Mouse (Mus musculus): ENCODE data around the gene Clpx. TPM values are rescaled to one million over a fixed set of nuclear protein-coding genes. Genes with fewer than 3 reads are reported as not detected.

The Clpx gene
- total RNA-seq, 4 experiments from 2014 or later: 31.8 to 35.7 (median 32.3) TPM

DNA sequence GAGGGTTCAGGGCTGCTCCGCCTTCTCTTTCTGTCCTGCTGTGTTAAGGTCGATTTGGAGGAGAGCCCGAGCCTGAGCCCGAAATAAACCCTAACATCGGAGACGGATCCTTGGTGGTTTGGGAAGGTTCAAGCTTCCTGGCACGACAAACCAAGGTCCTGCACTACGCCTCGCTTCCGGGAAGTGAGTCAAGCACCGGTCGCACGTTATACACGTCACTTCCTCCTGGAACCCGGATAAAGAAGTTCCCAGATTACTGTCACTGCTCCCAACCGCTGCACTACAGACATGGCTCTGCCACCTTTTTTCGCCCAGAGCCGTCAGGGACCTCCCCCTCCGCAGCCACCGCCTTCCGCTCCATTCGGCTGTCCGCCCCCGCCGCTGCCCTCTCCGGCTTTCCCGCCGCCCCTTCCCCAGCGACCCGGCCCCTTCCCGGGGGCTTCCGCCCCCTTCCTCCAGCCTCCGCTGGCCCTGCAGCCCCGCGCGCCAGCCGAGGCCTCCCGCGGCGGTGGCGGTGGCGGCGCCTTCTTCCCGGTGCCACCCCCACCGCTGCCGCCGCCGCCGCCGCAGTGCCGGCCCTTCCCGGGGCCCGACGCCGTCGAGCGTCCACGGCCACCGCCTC is 51.9 kb downstream of the Clpx start, which contains the start of gene Pdcd7:
TSS of gene Pdcd7 (plus strand) at position 251 of the 622 bp plus-strand sequence.
- DNase-seq (ENCODE audit: low spot score in 2 of 2): peak; percentile 94 to 97

DNA sequence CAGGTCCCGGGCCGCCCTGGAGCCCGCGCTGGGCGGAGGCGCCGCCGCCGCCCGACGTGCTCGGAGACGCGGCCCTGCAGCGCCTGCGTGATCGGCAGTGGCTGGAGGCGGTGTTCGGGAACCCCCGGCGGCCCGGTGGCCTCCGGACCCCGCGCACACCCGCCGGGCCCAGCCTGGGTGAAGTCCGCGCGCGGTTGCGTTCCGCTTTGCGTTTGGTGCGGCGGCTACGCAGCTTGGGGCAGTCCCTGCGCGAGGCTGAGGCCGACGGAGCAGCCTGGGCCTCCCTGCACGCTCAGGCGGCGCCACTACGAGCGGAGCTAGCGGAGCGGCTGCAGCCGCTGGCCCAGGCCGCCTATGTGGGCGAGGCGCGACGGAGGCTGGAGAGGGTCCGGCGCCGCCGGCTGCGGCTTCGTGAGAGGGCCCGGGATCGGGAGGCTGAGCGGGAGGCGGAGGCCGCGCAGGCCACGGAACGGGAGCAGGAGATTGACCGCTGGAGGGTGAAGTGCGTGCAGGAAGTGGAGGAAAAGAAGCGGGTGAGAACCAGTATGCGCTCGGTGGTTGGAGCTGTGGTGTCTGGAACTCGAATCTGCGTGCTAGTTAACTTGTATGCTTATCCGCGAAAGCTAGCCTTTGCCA is 52.5 kb downstream of the Clpx start:
- peak in 1 of 2 experiments; percentile 21 for DNase-seq (ENCODE audit: low spot score in 2 of 2)

DNA sequence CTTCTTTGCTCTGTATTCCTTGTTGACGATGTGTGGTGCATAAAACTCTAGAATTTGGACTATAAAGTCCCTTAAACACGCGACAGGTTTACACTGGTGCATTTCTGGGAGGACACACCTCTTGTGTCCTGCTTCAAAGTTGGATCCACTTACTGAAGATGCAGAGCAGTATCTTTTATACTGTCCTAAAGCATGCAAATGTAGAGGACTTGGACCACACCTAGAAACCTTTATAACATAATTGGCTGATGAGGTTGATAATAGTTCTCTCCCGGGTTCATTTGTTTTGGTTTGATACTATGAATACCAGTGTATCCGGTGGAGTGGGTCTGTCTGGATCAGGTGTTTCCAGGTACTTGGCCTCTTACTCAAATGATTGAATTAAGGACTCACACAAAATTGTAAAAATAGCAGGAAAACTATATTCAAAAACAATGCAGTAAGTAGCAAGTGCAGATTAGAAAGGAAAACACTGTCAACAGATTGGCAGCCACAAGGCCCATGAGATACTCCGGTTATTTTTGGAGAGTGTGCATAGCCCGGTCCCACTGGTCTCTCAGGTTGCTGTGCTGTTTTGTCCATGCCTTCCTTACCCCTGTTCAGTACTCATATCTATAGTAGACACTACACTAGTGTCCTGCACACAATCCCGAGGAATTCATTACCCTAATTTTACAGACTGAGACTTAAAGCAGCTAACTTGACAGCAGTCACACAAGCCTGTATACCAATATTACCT is 53.2 kb downstream of the Clpx start:
- DNase-seq (ENCODE audit: low spot score in 2 of 2): no peak

DNA sequence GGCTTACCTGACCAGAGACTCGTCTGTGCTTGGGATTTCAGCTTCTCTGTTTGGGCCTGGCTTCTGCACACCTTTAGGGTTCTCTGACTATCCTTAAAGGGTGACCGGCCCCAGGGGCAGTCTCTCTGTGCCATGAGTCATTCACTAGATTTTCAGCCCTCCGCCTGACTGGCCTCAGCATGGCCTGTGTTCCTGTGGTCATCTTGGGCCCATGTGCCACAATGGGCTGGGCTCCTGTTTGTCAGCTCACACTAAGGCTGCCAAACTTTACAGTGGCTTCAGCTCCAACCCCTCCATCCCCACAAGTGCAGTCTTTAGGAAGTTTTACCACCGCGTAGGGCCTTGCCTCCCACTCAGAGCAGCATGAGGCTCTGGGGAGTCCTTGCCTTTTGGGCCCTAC is 59.2 kb downstream of the Clpx start:
- DNase-seq (ENCODE audit: low spot score in 2 of 2): no peak

DNA sequence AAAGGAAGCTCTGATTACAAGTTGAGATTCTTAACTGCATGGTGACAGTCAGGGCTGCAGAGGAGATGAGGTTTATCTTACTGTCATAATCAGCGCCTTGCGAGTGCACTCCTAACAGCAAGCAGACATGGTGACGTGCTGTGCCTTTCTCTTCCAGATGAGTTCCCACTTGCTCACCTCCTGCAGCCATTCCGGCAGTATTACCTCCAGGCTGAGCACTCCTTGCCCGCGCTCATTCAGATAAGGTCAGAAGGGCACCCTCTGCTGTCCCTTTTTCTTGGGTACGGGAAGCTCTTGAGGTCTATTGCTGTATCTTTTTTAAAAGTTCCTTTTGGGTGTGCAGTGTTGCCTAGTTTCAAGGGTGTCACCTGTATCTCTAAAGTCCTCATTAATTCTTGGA is 62.5 kb downstream of the Clpx start:
- no peak for DNase-seq (ENCODE audit: low spot score in 2 of 2)

DNA sequence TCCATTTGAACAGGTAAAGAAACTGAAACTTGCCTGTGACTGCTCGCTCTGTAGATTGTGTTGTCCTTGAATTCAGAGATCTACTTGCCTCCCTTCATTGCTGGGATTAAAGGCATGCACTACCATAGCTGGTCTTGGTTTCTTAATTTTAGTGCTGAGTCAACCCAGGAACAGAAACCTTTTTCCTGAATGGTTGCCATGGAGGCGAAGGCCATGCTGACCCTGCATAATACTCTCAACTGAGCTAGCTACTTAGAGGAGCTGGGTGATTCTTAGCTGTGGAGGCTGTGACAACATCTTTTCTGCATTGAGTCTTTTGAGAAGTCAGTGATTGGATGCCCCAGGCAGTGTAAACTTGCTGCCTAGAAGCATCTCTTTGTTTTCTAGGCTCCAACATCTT is 62.9 kb downstream of the Clpx start:
- DNase-seq (ENCODE audit: low spot score in 2 of 2): no peak

DNA sequence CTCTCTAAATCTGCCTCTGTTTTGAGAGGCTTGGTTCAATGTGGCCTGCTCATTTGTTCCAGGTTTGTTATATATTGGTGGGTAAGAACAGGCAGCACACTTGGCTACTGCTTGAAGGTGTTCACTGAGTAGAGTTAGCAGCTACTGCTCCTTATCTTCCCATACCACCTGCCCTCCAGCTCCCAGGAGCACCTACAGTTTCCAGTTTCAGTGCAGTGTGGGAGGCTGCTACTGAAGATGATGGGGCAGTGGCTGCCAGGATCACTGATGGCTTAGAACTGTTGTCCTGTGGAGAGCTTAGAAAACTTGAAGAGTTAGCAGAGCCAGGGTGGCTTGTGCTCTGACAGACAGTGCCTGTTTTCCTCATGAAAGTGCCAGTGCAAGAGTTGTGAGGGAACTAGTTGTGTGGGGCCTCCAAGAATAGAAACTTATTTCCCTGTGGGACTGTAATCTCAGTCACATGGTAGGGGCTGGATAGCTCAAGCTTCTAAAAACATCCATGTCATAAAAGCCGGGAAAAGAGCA is 65.0 kb downstream of the Clpx start:
- no peak for DNase-seq (ENCODE audit: low spot score in 2 of 2)

DNA sequence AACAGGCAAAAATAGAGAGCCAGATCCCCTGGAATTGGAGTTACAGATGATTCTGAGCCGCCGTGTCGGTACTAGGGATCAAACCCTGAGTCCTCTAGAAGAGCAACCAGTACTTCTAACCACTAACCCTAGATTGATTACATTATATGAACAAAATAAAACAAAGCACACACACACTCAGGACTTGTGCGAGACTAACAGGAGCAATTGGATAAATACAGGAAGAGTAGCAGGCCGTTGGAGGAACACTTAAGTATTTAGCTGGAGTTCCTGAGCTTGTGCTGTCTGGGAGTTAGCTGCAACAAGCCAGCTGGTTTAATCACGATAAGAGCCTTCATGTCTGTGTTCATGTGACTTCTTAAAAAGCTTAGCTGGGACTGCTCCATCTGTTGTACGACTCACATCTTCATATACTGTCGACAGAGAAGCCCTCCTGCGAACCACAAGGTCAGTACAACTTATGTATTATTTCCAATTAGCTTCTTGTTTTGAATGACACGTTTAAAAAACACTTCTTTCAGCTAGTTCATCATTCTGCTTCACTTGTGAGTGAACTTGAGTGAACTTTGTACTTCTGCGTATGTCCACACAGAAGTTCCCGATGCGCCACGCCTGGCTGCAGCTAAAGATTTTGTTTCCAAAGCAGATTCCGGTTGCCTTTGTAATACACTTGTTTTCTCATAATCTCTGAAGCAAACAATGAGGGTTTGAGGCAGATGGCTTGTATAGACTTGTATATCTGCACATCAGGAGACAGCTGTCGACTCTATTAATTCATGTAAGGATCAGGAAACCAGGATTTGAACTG is 66.8 kb downstream of the Clpx start, which contains the start of gene Ubap1l:
TSS of gene Ubap1l (plus strand) at position 401 of the 808 bp plus-strand sequence.
- no peak for DNase-seq (ENCODE audit: low spot score in 2 of 2)

DNA sequence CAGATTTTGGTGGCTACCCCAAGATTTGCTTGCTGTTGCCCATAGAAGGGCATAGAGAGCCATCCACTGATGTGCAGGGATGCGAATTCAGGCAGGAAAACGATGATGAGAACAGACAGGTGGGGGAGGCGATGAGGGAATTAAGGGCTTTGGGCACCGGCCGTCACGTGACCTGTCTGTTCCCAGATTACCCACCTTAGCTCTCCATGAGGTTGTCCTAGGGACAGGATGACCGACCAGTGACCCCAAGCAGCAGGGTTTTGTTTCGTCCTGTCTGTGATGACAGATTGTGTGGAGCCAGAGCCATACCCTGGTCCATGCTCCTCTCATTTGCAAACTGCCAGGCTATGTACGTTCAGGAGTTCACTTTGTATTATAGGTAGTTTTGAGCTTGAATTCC is 69.6 kb downstream of the Clpx start:
- DNase-seq (ENCODE audit: low spot score in 2 of 2): no peak

DNA sequence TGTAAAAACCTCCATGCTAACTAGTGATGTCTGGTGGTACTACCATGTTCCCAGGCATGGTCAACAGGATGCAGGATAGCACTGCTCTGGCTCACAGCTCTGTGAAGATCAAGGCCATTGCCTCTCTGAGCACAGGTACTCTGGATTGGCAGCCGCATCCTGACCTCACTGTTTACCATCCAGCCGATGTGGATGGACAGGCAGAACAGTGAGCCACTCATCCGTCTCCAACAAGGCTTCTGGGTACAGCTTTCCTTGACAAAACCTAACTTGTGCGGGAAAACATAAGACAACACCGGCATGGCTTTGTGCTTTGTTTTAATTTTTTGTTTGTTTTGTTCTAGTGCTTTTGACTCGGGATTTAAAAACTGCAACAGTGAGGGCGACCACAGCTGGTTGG is 71.7 kb downstream of the Clpx start:
- DNase-seq (ENCODE audit: low spot score in 2 of 2): no peak

DNA sequence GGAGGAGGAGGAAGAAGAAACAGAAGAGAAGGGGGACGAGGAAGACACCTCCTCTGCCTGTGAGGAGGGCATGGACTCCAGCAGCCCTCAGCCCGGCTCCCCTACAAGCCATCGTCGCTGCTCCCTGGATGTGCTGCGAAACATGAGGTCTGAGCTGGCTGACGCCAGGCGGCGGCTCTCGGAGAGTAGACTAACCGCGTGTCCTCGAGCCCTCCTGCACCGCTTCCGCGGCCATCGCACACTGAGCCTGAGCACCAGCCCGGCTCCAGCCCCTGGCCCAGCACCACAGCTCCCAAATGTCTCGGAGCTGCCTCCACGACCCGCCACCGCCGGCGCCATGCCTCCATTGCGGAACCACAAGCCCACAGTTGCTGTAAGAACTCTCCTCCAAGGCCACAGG is 77.7 kb downstream of the Clpx start:
- DNase-seq (ENCODE audit: low spot score in 2 of 2): no peak

DNA sequence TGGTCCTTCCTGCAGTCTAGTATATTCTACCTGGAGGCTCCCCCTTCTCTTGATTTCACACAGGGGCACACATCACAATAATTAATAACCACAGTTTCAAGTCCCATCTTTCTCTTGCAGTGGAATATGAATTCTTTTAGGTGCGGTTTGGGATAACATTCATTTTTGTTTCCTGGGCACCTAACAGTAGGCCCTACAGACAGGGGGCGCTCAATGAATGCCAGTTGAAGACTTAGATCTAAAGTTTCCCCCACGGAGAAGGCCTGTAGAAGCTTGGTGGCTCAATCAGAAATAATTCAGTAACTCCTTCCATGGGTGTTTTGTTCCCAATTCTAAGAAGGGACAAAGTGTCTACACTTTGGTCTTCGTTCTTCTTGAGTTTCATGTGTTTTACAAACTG is 78.4 kb downstream of the Clpx start:
- peak in 1 of 2 experiments; percentile 46 for DNase-seq (ENCODE audit: low spot score in 2 of 2)

DNA sequence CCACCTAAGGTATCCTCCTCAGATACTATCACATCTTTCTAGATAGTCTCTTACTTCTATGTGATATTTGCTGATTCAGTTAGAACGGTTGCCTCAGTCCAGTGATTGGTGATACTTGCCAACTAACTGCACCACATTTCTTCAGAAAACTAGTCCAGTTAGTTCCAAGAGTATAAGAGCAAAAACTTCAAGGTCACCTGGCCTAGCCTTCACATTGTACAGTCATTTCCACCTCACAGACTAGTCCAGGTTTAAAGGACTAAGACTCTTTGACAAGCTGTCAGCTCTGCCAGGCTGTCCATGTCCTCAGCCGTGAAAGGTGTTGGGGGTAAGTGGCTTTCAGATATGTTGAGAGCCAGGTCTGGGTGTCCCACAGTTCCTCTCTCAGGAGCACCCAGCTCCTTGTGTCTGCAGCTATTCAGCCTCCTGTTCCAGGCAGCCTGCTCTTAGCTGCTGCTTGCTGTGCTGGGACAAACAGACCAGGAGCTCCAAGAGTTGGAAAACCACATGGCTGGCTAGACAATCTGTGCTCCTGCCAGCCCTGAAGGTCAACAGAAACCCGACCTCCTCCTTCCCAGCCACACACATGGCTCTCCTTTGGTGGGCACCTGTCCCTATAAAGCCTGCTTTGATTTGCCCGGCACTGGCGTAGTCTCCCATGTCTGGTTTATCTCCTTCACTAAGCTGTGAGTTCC is 80.6 kb downstream of the Clpx start:
- DNase-seq (ENCODE audit: low spot score in 2 of 2): no peak

DNA sequence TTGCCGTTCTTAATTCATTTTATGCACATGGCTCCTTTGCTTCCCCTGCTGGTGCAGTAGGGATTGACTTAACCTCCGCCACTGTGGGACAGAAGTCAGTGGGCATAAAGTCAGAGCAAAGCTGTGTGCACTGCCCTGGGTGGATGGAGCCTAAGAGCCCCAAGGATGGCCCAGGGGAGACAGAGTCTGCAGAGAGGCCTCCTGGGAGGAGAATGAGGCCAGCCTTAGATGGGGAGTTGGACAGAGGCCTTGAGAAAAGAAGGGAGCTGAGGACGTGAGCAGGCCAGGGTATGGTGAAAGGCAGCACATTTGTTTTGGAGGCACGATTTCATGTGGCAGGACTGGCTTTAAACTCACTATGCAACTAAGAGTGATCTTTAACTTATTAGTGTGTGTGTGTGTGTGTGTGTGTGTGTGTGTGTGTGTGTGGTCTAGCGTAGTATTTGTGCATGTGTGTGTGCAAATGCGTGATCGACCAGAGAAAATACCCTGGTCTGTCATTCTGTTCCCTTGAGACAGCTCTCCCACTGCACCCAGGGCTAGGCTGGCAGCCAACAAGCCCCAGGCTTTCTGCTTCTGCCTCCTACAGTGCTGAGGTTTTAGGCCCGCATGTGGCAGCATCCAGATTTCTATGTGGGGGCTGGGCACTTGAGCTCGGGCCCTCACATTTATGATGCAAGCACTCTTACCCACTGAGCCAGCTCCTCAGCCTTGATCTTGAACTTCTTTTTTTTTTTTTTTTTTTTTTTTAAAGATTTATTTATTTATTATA is 81.3 kb downstream of the Clpx start:
- peak; percentile 61 to 66 for DNase-seq (ENCODE audit: low spot score in 2 of 2)

Other genes starting within 250 kb of the Clpx start
- gene Igdcc4, start 192.8 kb upstream of the Clpx start, total RNA-seq (2022): 10 to 100 TPM; 44.3 to 49.9 (median 46.7) TPM
- 1 to 10 TPM; 2.3 to 3.2 (median 2.5) TPM for gene Igdcc3, start 153.1 kb upstream of the Clpx start, total RNA-seq (2022)
- gene Parp16, start 98.9 kb upstream of the Clpx start, total RNA-seq (2022): 1 to 10 TPM; 4.4 to 6.0 (median 5.6) TPM
- gene Cilp, start 29.1 kb upstream of the Clpx start, total RNA-seq (2022): under 1 TPM in 2 of 4 experiments, not detected in 2; 0.10 to 0.16 TPM
- 10 to 100 TPM; 27.6 to 31.2 (median 29.1) TPM for gene Pdcd7, start 51.8 kb downstream of the Clpx start, total RNA-seq (2022)
- 1 to 10 TPM; 3.3 to 7.4 (median 5.1) TPM for gene Ubap1l, start 66.8 kb downstream of the Clpx start, total RNA-seq (2022)
- under 1 TPM; 0.11 to 0.45 (median 0.23) TPM for gene Kbtbd13, start 97.4 kb downstream of the Clpx start, total RNA-seq (2022)
- 1 to 10 TPM; 2.9 to 4.4 (median 3.8) TPM for gene Rasl12, start 104.2 kb downstream of the Clpx start, total RNA-seq (2022)
- not detected for gene Slc51b, start 128.7 kb downstream of the Clpx start, total RNA-seq (2022)
- gene Mtfmt, start 141.5 kb downstream of the Clpx start, total RNA-seq (2022): 10 to 100 TPM; 16.6 to 20.5 (median 18.5) TPM
- 10 to 100 TPM; 33.7 to 37.7 (median 36.4) TPM for gene Spg21, start 166.7 kb downstream of the Clpx start, total RNA-seq (2022)
- gene Ankdd1a, start 225.9 kb downstream of the Clpx start, total RNA-seq (2022): 1 to 10 TPM; 2.2 to 3.4 (median 2.8) TPM